Mouse (Mus musculus) stomach, embryonic 14.5 days (tissue): ENCODE measurements around the gene Rabgap1l. TPM values are rescaled to one million over a fixed set of nuclear protein-coding genes. Genes with fewer than 3 reads are reported as not detected.

ENCODE experiments used
- ATAC-seq: fragments of 200-750 bp; cut with Nextera tagmentation; 2 replicates; pipeline ENCODE4 v1.8.0; 2017; ENCODE audit warnings: low read depth, moderate TSS enrichment; ENCODE audit not compliant: insufficient number of reproducible peaks, insufficient read depth, low FRiP score
- H3K27ac ChIP-seq: fragments of 300-500 bp; sonication (generic); 2 replicates; pipeline ENCODE4 v1.5.1; 2014; ENCODE audit warnings: mild to moderate bottlenecking, low read length, moderate library complexity, mixed read lengths
- H3K27me3 ChIP-seq: fragments of 300-500 bp; sonication (generic); 2 replicates; pipeline ENCODE4 v1.6.1; 2014; ENCODE audit warnings: low read length, control low read depth, mixed read lengths; ENCODE audit not compliant: control insufficient read depth, insufficient read depth
- H3K36me3 ChIP-seq: fragments of 300-500 bp; sonication (generic); 2 replicates; pipeline ENCODE4 v1.6.1; 2014; ENCODE audit warnings: mild to moderate bottlenecking, control low read depth, low read length, moderate library complexity, mixed read lengths; ENCODE audit not compliant: control insufficient read depth, insufficient read depth
- H3K4me1 ChIP-seq: fragments of 300-500 bp; sonication (generic); 2 replicates; pipeline ENCODE4 v1.6.1; 2014; ENCODE audit warnings: low read length, control low read depth, mixed read lengths; ENCODE audit not compliant: control insufficient read depth, insufficient read depth
- H3K4me2 ChIP-seq: fragments of 300-500 bp; sonication (generic); replicated peaks from 2 replicates; pipeline ENCODE4 v1.6.1; 2014; ENCODE audit warnings: low read depth, low read length, control low read depth
- H3K4me3 ChIP-seq: fragments of 300-500 bp; sonication (generic); 2 replicates; pipeline ENCODE4 v1.5.1; 2014; ENCODE audit warnings: low read depth, low read length, control low read depth
- H3K9ac ChIP-seq: fragments of 300-500 bp; sonication (generic); replicated peaks from 2 replicates; pipeline ENCODE4 v1.6.1; 2014; ENCODE audit warnings: low read depth, mild to moderate bottlenecking, control low read depth, low read length, moderate library complexity, mixed read lengths
- H3K9me3 ChIP-seq: fragments of 300-500 bp; sonication (generic); 2 replicates; pipeline ENCODE4 v1.6.1; 2016; ENCODE audit warnings: low read depth, low read length, control low read depth; ENCODE audit not compliant: control insufficient read depth
- WGBS: fragments of 180-500 bp; shearing (Covaris S2); extraction: QIAGEN DNeasy Blood & Tissue Kit; methylation state at CpG from one replicate; pipeline ENCODE4 v1.1.7; 2014; 5-methylcytosine and 5-hydroxymethylcytosine counted together
- polyA plus RNA-seq: library from polyadenylated mRNA; unstranded; fragments of >200 nt; fragmentation: Nextera tagmentation; extraction: Ambion mirVana; gene quantifications from 2 replicates; pipeline ENCODE4 v1.2.1, GENCODE M21; 2014

Gene Rabgap1l
- polyA plus RNA-seq, 1 experiment from 2014 or later, result 26.7 TPM

DNA sequence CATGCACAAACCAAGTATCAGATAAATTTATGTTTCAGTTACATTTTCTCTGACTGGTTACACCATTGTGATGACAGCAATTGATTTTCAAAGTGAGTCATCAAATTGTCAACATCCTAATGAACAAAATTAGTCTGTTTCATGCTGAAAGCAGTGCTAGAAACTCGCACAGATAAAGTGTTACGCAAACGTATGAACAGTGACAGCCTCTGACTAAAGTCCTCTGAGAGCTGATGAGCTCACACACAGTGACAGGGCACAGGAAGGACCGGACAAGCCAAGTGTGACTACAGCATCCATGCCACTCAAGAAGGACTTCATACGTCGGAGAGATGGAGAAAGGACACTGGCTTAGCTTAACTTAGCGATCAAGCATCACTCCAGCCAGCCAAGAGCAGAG is 419.7 kb downstream of the Rabgap1l start:
- H3K4me1 ChIP-seq, result no peaks in the 10 kb centered on the region
- H3K4me2 ChIP-seq, result no peak overlapping the region
- H3K36me3 ChIP-seq, result no peaks in the 10 kb centered on the region
- ATAC-seq, result no peak
- WGBS, result 84% methylated on average over 7 of the region's 7 CpGs
- H3K9me3 ChIP-seq, result no peaks in the 10 kb centered on the region
- no peaks in the 10 kb centered on the region for H3K27me3 ChIP-seq
- H3K4me3 ChIP-seq, result no peak overlapping the region
- no peak overlapping the region for H3K27ac ChIP-seq
- H3K9ac ChIP-seq, result no peak overlapping the region

GRCm38 (mm10) chr1:160371696-160372095 is 421.3 kb downstream of the Rabgap1l start:
- Histone ChIP-seq H3K4me2 (no peak overlapping the region), H3K9me3 (no peaks in the 10 kb centered on the region), H3K4me3 (no peak overlapping the region), H3K27ac (no peak overlapping the region), H3K4me1 (no peaks in the 10 kb centered on the region), H3K9ac (no peak overlapping the region), H3K27me3 (no peaks in the 10 kb centered on the region), H3K36me3 (no peaks in the 10 kb centered on the region)
- ATAC-seq, result no peak

GRCm38 (mm10) chr1:160370552-160370951 is 422.5 kb downstream of the Rabgap1l start:
- Histone ChIP-seq H3K4me1 (no peaks in the 10 kb centered on the region), H3K9ac (no peak overlapping the region), H3K27ac (no peak overlapping the region), H3K27me3 (no peaks in the 10 kb centered on the region), H3K9me3 (no peaks in the 10 kb centered on the region), H3K4me2 (no peak overlapping the region), H3K36me3 (no peaks in the 10 kb centered on the region), H3K4me3 (no peak overlapping the region)
- 35% methylated on average over 1 of the region's 1 CpGs for WGBS
- ATAC-seq, result peak; percentile 71; the same call in 1 of the 2 replicates

DNA sequence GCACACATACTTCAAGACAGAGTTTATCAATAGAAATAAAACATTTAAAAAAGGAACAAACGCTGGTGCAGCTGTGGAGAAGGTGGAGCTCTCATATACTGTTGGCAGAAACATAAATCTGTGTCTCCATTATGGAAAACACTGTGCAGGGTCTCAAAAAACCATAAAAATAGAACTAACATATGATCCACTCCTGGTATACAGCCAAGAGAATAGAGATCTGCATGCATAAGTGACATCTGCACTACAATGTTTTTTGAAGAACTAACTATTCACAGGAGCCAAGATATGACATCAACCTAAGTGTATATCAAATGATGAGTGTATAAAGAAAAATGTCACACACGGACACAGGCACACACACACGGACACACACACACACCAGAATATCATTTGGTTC is 426.4 kb downstream of the Rabgap1l start:
- 77% methylated on average over 3 of the region's 3 CpGs for WGBS
- H3K4me3 ChIP-seq, result no peak overlapping the region
- ATAC-seq, result no peak
- H3K9me3 ChIP-seq, result no peaks in the 10 kb centered on the region
- H3K9ac ChIP-seq, result no peak overlapping the region
- H3K4me1 ChIP-seq, result no peaks in the 10 kb centered on the region
- no peaks in the 10 kb centered on the region for H3K36me3 ChIP-seq
- H3K4me2 ChIP-seq, result no peak overlapping the region
- no peak overlapping the region for H3K27ac ChIP-seq
- H3K27me3 ChIP-seq, result no peaks in the 10 kb centered on the region

DNA sequence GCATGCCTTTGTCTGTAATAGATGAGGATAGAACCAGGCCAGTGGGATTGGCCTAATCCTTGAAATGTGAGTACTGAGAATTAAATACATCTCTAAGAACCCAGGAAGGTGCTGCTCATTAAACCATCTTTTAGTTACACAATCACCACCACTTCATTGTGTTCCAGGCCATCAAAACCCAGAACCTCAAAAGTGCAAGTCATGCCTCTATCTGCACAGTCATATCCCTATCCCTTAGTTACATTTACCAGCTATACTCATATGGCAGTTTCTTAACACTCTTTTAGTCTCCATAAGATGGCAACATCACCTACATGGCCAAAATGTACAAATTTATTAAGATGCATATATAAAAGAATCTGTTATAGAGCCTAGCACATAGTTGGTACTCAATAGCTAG is 435.7 kb downstream of the Rabgap1l start:
- H3K36me3 ChIP-seq, result no peaks in the 10 kb centered on the region
- ATAC-seq, result no peak
- H3K4me3 ChIP-seq, result no peak overlapping the region
- no peak overlapping the region for H3K4me2 ChIP-seq
- no peaks in the 10 kb centered on the region for H3K27me3 ChIP-seq
- H3K9ac ChIP-seq, result no peak overlapping the region
- H3K4me1 ChIP-seq, result no peaks in the 10 kb centered on the region
- no peaks in the 10 kb centered on the region for H3K9me3 ChIP-seq
- H3K27ac ChIP-seq, result no peak overlapping the region

DNA sequence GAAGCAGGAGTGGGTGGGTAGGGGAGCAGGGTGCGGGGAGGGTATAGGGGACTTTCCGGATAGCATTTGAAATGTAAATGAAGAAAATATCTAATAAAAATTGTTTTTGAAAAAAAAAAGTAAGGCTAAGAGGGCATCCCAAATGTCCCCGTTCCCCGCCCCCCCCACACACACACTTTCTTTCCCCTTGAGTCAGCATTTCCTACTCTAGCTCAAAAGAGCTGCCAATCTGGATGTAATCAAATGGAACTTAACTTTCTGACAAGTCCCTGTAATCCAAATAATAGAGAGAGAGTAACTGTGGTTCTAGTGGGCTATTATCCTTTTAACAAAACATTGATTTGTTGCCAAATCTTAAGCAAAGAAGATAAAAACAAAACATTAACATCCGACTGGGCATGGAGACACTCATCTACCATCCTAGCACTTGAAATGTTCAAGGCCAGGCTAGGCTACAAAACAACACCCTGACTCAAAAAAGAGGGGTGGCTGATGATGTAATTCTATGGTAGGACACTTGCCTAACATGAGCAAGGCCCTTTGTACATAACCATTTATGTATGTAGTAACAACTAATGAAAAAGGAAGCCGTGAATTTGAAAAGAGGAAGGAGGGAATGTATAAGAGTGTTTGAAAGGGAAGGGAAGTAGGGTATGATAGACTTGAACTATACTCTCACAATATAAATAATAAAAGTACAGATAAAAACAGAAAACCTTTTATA is 439.1 kb downstream of the Rabgap1l start:
- no peaks in the 10 kb centered on the region for H3K36me3 ChIP-seq
- no peaks in the 10 kb centered on the region for H3K27me3 ChIP-seq
- H3K4me3 ChIP-seq, result no peak overlapping the region
- H3K27ac ChIP-seq, result no peak overlapping the region
- 0 out of 2 replicates have a peak, but pooled peaks cover 5% of the 10 kb centered on the region for H3K4me1 ChIP-seq
- no peak for ATAC-seq
- no peak overlapping the region for H3K4me2 ChIP-seq
- no peaks in the 10 kb centered on the region for H3K9me3 ChIP-seq
- 79% methylated on average over 6 of the region's 6 CpGs for WGBS
- no peak overlapping the region for H3K9ac ChIP-seq

DNA sequence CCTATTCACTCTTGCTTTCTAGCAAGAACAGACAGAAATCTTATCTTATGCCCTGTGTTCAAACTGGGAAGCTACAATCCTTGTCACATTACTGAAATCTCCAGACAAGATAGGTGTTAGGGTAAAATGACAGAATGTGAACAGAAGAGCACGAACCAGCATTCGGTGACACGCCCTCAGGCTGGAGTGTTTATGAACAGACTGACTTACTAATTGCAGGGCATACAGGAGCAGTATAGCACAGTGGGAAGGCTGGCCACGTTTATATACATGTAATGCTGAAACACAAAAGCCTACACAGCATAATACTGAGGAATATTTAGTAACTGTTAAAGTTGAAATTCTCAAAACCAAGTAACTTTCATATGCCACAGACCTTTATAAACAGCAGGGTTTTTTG is 440.7 kb downstream of the Rabgap1l start:
- Histone ChIP-seq H3K27ac (no peak overlapping the region), H3K9ac (no peak overlapping the region), H3K27me3 (no peaks in the 10 kb centered on the region), H3K4me3 (peak overlapping the region; percentile 31; the same call in 1 of the 2 replicates), H3K4me1 (0 out of 2 replicates have a peak, but pooled peaks cover 5% of the 10 kb centered on the region), H3K36me3 (no peaks in the 10 kb centered on the region), H3K4me2 (peak overlapping the region; percentile 69), H3K9me3 (no peaks in the 10 kb centered on the region)
- no peak for ATAC-seq
- WGBS, result 35% methylated on average over 4 of the region's 4 CpGs

DNA sequence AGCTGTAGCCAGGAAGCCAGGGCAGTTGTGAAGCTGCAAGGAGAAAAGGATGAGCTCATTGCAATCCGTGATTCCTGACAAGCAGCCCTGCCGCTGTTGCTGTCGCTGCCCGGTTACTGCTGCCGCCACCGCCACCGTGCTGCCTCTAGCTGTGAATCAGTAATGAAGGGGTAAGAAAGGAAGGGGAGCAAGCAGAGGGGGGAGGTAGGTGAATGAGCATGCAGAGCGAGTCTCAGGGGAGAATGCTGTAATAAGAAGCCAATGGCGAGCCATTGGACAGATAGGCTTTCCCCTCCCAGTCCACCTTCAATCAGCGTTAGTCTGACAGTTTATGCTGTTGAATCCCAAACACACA is 441.2 kb downstream of the Rabgap1l start:
- Histone ChIP-seq H3K27me3 (no peaks in the 10 kb centered on the region), H3K36me3 (no peaks in the 10 kb centered on the region), H3K4me1 (0 out of 2 replicates have a peak, but pooled peaks cover 5% of the 10 kb centered on the region), H3K27ac (no peak overlapping the region), H3K4me3 (peak overlapping the region; percentile 31), H3K9ac (peak overlapping the region; percentile 21; the same call in 1 of the 2 replicates), H3K9me3 (no peaks in the 10 kb centered on the region), H3K4me2 (peak overlapping the region; percentile 69)
- ATAC-seq, result no peak; the same call in 1 of the 2 replicates
- WGBS, result under 1% methylated on average over 10 of the region's 10 CpGs
